Mouse (Mus musculus): ENCODE data around the gene Fam69a. TPM values are rescaled to one million over a fixed set of nuclear protein-coding genes. Genes with fewer than 3 reads are reported as not detected.
"Not testable (repeated sequence)": the region's sequence is repeated elsewhere in the genome, so short reads cannot be mapped to it uniquely, and the experiment has no call there.

Fam69a gene
- polyA plus RNA-seq, 1 experiment = 2.2 TPM

DNA sequence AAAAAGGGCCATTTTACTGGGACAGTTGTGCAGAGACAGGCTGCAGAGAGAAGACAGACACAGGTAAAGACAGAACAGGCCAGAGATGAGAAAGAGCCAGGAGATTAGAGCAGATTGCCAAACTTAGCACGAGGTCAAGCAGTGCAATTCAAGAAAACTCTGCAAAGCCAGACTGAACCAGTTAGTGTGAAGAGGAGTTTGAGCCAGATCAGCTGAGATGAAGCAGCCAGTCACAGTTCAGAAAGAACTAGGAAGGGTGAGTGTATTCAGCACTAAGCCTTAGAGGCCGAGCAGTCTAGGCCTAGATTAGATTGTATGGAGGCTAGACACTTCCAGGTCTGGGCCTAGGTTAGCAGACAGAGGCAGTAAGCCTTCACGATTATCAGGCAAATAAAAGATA, 47.2 kb downstream of the Fam69a start:
- H3K36me3 ChIP-seq (ENCODE audit: control insufficient read depth, insufficient read depth, low read length) = no peaks in the 10 kb centered on the region; the same call in 1 of the 2 replicates
- H3K27ac ChIP-seq (ENCODE audit: insufficient read depth, low read length) = peak overlapping the region; percentile 78
- H3K4me1 ChIP-seq (ENCODE audit: control insufficient read depth, insufficient read depth, insufficient read length) = peaks cover 31% of the 10 kb centered on the region; the same call in 1 of the 2 replicates
- TF ChIP-seq CTCF (IDR thresholded peaks at IDR 0.05; ENCODE audit: extremely low read depth, insufficient read depth, insufficient read length, insufficient replicate concordance) (no peak), POLR2A (IDR thresholded peaks at IDR 0.05; ENCODE audit: low read depth, low read length) (no peak)
- no peaks in the 10 kb centered on the region for H3K27me3 ChIP-seq (ENCODE audit: control insufficient read depth, insufficient read depth, low read length)
- 80% methylated on average over 3 of the region's 3 CpGs for WGBS
- no peak overlapping the region for H3K4me3 ChIP-seq (ENCODE audit: extremely low read depth, insufficient read depth, insufficient read length)
- DNase-seq (ENCODE audit: low read depth in 1 of 2, low spot score in 2 of 2) = no peak

DNA sequence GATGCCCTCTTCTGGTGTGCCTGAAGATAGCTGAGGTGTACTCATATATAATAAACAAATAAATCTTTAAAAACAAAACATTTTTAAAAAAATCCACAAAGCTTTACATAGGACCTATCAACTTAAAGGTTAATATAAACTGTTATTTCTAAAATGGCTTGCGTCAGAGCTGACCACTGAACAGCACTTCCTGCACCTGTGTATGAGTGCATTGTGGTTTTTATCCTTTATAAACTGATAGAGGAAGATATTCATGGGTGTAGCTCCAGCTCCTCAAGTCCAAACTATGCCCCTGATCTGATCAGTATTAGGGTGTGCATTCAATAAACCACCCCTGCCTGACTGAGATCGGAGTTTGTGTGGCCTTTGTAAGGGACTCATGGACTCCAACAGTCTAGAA, 48.0 kb downstream of the Fam69a start:
- Histone ChIP-seq H3K4me3 (ENCODE audit: extremely low read depth, insufficient read depth, insufficient read length) (no peak overlapping the region), H3K27ac (ENCODE audit: insufficient read depth, low read length) (peak overlapping the region; percentile 78), H3K27me3 (ENCODE audit: control insufficient read depth, insufficient read depth, low read length) (no peaks in the 10 kb centered on the region), H3K36me3 (ENCODE audit: control insufficient read depth, insufficient read depth, low read length) (no peaks in the 10 kb centered on the region; the same call in 1 of the 2 replicates), H3K4me1 (ENCODE audit: control insufficient read depth, insufficient read depth, insufficient read length) (peaks cover 24% of the 10 kb centered on the region; the same call in 1 of the 2 replicates)
- 64% methylated on average over 2 of the region's 2 CpGs for WGBS
- no peak for DNase-seq (ENCODE audit: low read depth in 1 of 2, low spot score in 2 of 2)
- TF ChIP-seq POLR2A (IDR thresholded peaks at IDR 0.05; ENCODE audit: low read depth, low read length) = no peak
- TF ChIP-seq CTCF (IDR thresholded peaks at IDR 0.05; ENCODE audit: extremely low read depth, insufficient read depth, insufficient read length, insufficient replicate concordance) = no peak

DNA sequence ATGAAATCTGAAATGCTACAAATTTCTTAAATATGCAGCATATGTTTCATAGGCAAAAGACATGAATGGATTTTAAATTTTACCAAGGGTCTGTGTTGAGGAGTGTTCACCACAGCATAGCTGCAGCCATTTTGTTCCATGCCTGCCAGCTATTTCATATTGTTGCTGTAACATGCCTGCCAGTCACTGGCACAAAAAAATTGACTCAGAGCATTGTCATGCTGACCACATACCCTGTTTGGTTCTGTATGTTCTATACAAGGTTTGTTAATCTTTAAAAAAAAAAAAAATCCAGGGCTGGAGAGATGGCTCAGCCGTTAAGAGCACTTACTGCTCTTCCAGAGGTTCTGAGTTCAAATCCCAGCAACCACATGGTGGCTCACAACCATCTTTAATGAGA, 48.4 kb downstream of the Fam69a start:
- H3K4me3 ChIP-seq (ENCODE audit: extremely low read depth, insufficient read depth, insufficient read length); H3K27ac ChIP-seq (ENCODE audit: insufficient read depth, low read length); DNase-seq (ENCODE audit: low read depth in 1 of 2, low spot score in 2 of 2); H3K36me3 ChIP-seq (ENCODE audit: control insufficient read depth, insufficient read depth, low read length); H3K27me3 ChIP-seq (ENCODE audit: control insufficient read depth, insufficient read depth, low read length): not testable (repeated sequence)
- peaks cover 21% of the 10 kb centered on the region; the same call in 1 of the 2 replicates for H3K4me1 ChIP-seq (ENCODE audit: control insufficient read depth, insufficient read depth, insufficient read length)
- WGBS = 87% methylated on average over 1 of the region's 1 CpGs

DNA sequence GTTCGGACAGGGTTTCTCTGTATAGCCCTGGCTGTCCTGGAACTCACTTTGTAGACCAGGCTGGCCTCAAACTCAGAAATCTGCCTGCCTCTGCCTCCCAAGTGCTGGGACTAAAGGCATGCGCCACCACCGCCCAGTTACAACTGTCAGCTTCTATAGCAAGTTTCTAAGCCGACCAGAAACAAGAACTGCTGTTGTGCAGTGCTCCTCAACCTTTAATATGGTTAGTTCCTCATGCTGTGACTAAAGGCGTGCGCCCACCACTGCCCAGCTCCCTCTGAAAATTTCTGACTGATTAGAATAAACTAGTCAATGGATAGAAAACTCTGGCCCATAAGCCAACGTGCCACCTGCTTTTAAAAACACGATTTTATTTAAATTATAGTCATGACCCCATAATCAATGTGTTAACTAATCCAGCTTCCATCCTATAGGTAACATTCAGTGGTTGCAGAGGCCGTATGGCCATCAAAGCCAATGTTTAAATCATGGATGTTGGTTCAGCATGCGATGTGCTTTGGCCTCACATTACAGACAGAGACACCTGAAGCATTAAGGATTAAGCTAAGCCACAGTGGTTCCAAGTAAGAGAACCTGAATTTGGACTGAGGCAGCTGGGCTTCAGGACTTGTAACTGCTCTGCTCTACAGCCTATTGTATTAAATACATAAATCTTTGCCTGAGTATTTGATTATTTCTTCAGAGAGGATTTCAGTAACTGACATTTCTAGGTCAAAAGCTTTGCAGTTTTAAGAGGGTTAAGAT, 50.1 kb downstream of the Fam69a start:
- no peak for TF ChIP-seq CTCF (IDR thresholded peaks at IDR 0.05; ENCODE audit: extremely low read depth, insufficient read depth, insufficient read length, insufficient replicate concordance)
- TF ChIP-seq POLR2A (IDR thresholded peaks at IDR 0.05; ENCODE audit: low read depth, low read length) = no peak
- peaks cover 16% of the 10 kb centered on the region; the same call in 1 of the 2 replicates for H3K4me1 ChIP-seq (ENCODE audit: control insufficient read depth, insufficient read depth, insufficient read length)
- no peaks in the 10 kb centered on the region; the same call in 1 of the 2 replicates for H3K36me3 ChIP-seq (ENCODE audit: control insufficient read depth, insufficient read depth, low read length)
- 0 out of 2 replicates have a peak overlapping the region, but pooled peaks have one; percentile 23 for H3K27ac ChIP-seq (ENCODE audit: insufficient read depth, low read length)
- H3K27me3 ChIP-seq (ENCODE audit: control insufficient read depth, insufficient read depth, low read length) = no peaks in the 10 kb centered on the region
- DNase-seq (ENCODE audit: low read depth in 1 of 2, low spot score in 2 of 2) = no peak
- 77% methylated on average over 10 of the region's 10 CpGs for WGBS
- no peak overlapping the region for H3K4me3 ChIP-seq (ENCODE audit: extremely low read depth, insufficient read depth, insufficient read length)

DNA sequence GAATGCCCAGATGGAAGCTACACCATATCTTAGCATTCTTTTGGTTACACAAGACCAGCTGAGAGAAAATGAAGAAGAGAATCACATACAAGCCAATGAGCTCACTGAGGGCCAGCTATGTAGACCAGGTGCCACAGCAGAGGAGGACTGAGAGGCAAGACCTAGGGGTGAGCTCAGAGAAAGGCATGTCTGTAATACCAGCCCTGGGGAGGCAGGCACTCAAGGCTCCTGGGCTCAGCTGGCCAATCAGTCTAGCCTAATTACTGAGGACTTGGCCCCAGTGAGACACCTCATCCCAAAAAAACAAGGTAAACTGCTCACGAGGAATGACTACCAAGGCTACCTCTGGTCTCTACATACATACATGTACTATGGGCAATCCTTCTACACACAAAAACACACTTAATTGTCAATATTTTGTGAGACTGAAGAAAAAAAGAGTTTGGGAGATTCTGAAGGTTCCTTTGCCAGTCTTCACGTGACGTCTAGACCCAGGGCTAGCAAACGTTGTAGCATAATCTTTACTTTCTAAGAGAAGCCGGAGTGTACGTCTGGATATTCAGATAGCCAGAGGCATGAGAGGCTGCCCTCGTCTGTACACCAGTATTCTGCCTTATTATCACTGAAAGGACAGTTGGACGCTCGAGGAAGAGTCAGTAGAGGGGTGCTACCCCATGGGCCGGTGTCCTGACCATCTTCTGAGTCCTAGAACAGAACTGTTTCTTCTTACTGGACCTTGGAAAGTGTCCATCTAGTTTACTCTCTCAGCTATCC, 51.9 kb downstream of the Fam69a start:
- Histone ChIP-seq H3K27ac (ENCODE audit: insufficient read depth, low read length) (no peak overlapping the region), H3K36me3 (ENCODE audit: control insufficient read depth, insufficient read depth, low read length) (no peaks in the 10 kb centered on the region; the same call in 1 of the 2 replicates), H3K4me1 (ENCODE audit: control insufficient read depth, insufficient read depth, insufficient read length) (peaks cover 10% of the 10 kb centered on the region; the same call in 1 of the 2 replicates), H3K4me3 (ENCODE audit: extremely low read depth, insufficient read depth, insufficient read length) (no peak overlapping the region), H3K27me3 (ENCODE audit: control insufficient read depth, insufficient read depth, low read length) (no peaks in the 10 kb centered on the region)
- WGBS = 89% methylated on average over 10 of the region's 10 CpGs
- TF ChIP-seq POLR2A (IDR thresholded peaks at IDR 0.05; ENCODE audit: low read depth, low read length) (no peak), CTCF (IDR thresholded peaks at IDR 0.05; ENCODE audit: extremely low read depth, insufficient read depth, insufficient read length, insufficient replicate concordance) (no peak)
- DNase-seq (ENCODE audit: low read depth in 1 of 2, low spot score in 2 of 2) = no peak

DNA sequence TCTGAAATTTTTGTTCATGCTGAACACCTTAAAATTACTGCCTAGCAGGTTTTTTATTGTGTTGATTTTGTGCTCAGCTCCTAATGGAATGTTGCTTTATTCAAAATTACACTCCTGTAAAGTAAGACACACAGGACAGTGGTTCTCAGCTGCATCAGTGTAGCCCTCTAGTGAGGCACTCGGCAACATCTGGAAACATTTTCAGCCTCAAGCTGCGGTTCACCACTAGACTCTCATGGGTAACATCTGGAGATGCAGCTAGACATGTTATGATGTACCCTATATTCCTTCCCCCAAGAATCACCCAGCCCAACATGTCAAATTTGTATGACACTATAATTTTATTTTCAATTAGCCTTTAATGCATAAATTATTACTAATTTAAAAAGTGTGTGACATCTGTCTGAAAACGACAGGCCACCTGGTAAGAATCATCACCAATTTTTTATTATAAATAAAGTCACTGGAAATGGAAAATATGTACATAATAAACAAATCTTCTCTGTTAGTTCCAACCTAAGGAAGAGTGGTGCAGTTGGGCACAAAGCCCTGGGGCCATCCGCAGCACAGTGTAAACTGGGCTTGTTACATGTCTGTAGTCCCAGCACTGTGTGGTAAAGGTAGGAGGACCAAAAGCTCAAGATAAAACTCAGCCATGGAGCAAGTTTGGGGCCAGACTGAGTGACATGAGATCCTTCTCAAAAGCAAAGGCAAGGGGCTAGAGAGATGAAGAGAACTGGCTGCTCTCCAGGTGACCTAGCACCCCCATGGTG, 53.5 kb downstream of the Fam69a start:
- no peak for TF ChIP-seq POLR2A (IDR thresholded peaks at IDR 0.05; ENCODE audit: low read depth, low read length)
- TF ChIP-seq CTCF (IDR thresholded peaks at IDR 0.05; ENCODE audit: extremely low read depth, insufficient read depth, insufficient read length, insufficient replicate concordance) = no peak
- H3K27ac ChIP-seq (ENCODE audit: insufficient read depth, low read length) = no peak overlapping the region; the same call in 1 of the 2 replicates
- H3K27me3 ChIP-seq (ENCODE audit: control insufficient read depth, insufficient read depth, low read length) = no peaks in the 10 kb centered on the region
- peaks cover 4% of the 10 kb centered on the region; the same call in 1 of the 2 replicates for H3K4me1 ChIP-seq (ENCODE audit: control insufficient read depth, insufficient read depth, insufficient read length)
- 77% methylated on average over 4 of the region's 4 CpGs for WGBS
- H3K4me3 ChIP-seq (ENCODE audit: extremely low read depth, insufficient read depth, insufficient read length) = no peak overlapping the region
- H3K36me3 ChIP-seq (ENCODE audit: control insufficient read depth, insufficient read depth, low read length) = no peaks in the 10 kb centered on the region; the same call in 1 of the 2 replicates
- DNase-seq (ENCODE audit: low read depth in 1 of 2, low spot score in 2 of 2) = no peak
